Mouse (Mus musculus) lung, postnatal 0 days (tissue): ENCODE results near the gene Ubn2. TPM values are rescaled to one million over a fixed set of nuclear protein-coding genes. Genes with fewer than 3 reads are reported as not detected.
"Not testable (repeated sequence)": the region's sequence is repeated elsewhere in the genome, so short reads cannot be mapped to it uniquely, and the experiment has no call there.

Source experiments
- ATAC-seq: fragments of 200-750 bp; cut with Nextera tagmentation; 2 replicates; pipeline ENCODE4 v1.8.0; 2017; ENCODE audit warnings: moderate library complexity
- DNase-seq: peaks from one replicate; pipeline ENCODE4 v3.0.0-alpha.2; 2016; ENCODE audit warnings: low spot score
- H3K27ac ChIP-seq: fragments of 300-500 bp; sonication (generic); 2 replicates; pipeline ENCODE4 v1.5.1; 2014; ENCODE audit warnings: antibody characterized with exemption, mild to moderate bottlenecking, low read length, mixed read lengths
- H3K27me3 ChIP-seq: fragments of 300-500 bp; sonication (generic); replicated peaks from 2 replicates; pipeline ENCODE4 v1.6.1; 2014; ENCODE audit warnings: low read length, mixed read lengths; ENCODE audit not compliant: insufficient read depth
- H3K36me3 ChIP-seq: fragments of 300-500 bp; sonication (generic); 2 replicates; pipeline ENCODE4 v1.6.1; 2014; ENCODE audit warnings: low read length, mixed read lengths; ENCODE audit not compliant: insufficient read depth
- H3K4me1 ChIP-seq: fragments of 300-500 bp; sonication (generic); 2 replicates; pipeline ENCODE4 v1.6.1; 2014; ENCODE audit warnings: antibody characterized with exemption, low read depth, low read length, mixed read lengths; ENCODE audit not compliant: insufficient read depth
- H3K4me2 ChIP-seq: fragments of 300-500 bp; sonication (generic); replicated peaks from 2 replicates; pipeline ENCODE4 v1.6.1; 2014; ENCODE audit warnings: low read depth, mild to moderate bottlenecking, low read length, moderate library complexity, mixed read lengths
- H3K4me3 ChIP-seq: fragments of 300-500 bp; sonication (generic); 2 replicates; pipeline ENCODE4 v1.5.1; 2014; ENCODE audit warnings: low read depth, low read length
- H3K9ac ChIP-seq: fragments of 300-500 bp; sonication (generic); replicated peaks from 2 replicates; pipeline ENCODE4 v1.6.1; 2014; ENCODE audit warnings: low read depth, mild to moderate bottlenecking
- H3K9me3 ChIP-seq: fragments of 300-500 bp; sonication (generic); 2 replicates; pipeline ENCODE4 v1.6.1; 2016; ENCODE audit warnings: low read length, mixed read lengths
- CTCF ChIP-seq: IDR thresholded peaks from 2 replicates; pipeline ENCODE4 v1.5.1; 2016; ENCODE audit warnings: antibody characterized with exemption, mild to moderate bottlenecking
- EP300 ChIP-seq: IDR thresholded peaks from 2 replicates; pipeline ENCODE4 v1.6.1; 2016; ENCODE audit warnings: antibody characterized with exemption, mild to moderate bottlenecking, control low read depth
- WGBS: fragments of 180-500 bp; shearing (Covaris S2); extraction: QIAGEN DNeasy Blood & Tissue Kit; methylation state at CpG from one replicate; pipeline ENCODE4 v1.1.7; 2014; 5-methylcytosine and 5-hydroxymethylcytosine counted together
- polyA plus RNA-seq: library from polyadenylated mRNA; unstranded; fragments of >200 nt; fragmentation: Nextera tagmentation; extraction: Ambion mirVana; gene quantifications from 2 replicates; pipeline ENCODE4 v1.2.1, GENCODE M21; 2015

The Ubn2 gene
- polyA plus RNA-seq, 1 experiment from 2014 or later: 6.9 TPM

DNA sequence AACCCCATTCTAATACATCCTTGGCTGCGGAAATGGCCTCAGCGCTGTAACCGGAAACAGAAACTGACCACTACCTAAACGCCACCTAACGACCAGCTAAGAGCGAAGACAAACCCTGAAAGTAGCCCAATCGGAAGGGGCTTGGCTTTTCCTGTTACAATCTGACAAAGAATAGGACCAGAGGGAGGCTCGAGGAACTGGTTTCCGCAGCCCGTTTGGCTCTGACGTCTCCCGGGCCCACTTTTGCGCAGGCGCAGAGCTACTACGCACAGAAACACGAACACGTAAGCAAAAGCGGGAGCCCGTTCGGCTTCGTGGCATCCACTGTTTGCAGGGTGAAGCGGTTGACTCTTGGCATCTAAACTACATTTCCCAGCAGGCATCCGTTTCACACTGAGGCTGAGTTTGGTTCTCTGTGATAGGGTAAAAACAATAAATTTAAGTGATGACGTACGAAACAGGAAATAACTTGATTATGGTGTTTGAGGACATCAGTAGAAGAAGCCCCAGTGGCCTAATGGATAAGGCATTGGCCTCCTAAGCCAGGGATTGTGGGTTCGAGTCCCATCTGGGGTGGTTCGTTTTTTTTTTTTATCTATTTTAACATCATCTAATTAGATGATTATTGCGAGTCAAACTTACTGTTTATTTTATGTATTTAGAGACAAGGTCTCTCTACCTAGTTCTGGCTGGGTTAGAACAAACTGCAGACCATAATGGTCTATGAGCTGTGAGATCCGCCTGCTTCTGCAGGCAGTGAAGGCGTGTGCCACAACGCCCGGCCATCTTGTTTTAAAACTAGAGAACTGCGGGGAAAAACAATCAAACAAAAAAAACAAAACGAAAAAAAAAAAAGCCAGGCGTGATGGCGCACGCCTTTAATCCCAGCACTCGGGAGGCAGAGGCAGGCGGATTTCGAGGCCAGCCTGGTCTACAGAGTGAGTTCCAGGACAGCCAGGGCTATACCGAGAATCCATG lies 100.0 kb downstream of the Ubn2 start, which contains the start of gene Fmc1:
TSS of gene Fmc1 (plus strand) at position 75 of the 978 bp plus-strand sequence.
- DNase-seq: peak; percentile 99
- Histone ChIP-seq H3K4me1 (no peaks in the 10 kb centered on the region), H3K36me3 (no peaks in the 10 kb centered on the region), H3K9ac (peak within 1 kb of the TSS; percentile 74), H3K4me3 (peak within 1 kb of the TSS; percentile 87), H3K4me2 (peak within 1 kb of the TSS; percentile 65), H3K27ac (peak within 1 kb of the TSS; percentile 95), H3K9me3 (no peaks in the 10 kb centered on the region), H3K27me3 (no peaks in the 10 kb centered on the region)
- ATAC-seq: peak; percentile 90
- TF ChIP-seq EP300 (peak; percentile 80), CTCF (peak; percentile 72)
- WGBS: 5% methylated on average over 41 of the region's 41 CpGs

DNA sequence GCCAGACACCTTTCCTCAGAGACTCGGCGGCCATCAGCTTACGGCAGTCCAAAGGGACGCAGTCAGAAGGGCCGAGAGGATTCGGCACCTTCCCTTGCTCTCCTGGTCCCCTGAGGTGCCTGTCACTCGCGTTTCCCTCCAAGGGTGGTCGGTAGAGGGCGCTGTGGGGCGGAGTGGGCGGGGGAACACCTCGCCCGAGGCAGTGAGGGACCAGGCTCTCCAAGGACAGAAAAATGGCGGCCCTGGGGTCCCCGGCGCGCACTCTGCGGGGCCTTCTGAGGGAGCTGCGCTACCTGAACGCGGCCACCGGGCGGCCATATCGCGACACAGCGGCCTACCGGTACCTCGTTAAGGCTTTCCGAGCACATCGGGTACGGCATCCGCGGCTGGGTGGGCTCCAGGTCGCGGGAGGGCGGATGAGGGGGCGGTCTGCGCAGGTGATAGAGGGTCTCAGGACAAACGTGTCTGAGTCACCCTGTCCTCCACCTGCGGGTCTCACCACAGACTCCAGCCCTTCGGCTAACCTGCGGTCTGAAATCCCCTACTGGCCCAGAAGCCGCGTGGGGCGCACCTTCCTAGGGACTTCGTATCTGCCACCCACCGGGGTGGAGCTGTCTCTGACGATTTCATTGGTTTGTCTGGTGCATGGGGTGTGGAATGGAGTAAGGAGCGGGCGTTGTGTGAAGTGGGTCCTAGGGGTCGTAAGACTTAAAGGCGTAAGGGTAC lies 101.1 kb downstream of the Ubn2 start:
- peak overlapping the region; percentile 91 for H3K27ac ChIP-seq

DNA sequence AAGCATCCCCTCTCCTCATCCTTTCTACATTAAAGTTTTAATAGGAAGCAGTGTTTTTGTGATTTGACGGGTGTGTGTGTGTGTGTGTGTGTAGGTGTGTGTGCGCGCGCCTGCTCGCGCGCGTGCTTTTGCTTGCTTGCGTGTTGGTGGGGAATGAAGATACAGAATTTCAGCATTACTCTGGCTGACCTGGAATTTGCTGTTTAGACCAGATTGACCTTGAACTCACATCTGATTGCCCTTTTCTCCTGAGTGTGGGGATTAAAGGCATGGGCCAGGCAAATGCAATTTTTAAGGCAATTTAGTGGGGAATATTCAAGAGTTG lies 101.6 kb downstream of the Ubn2 start:
- H3K9ac ChIP-seq: peak overlapping the region; percentile 74
- no peaks in the 10 kb centered on the region for H3K9me3 ChIP-seq
- no peaks in the 10 kb centered on the region for H3K27me3 ChIP-seq
- no peaks in the 10 kb centered on the region for H3K4me1 ChIP-seq
- DNase-seq (no peak), ATAC-seq (no peak)
- peak overlapping the region; percentile 65 for H3K4me2 ChIP-seq
- TF ChIP-seq CTCF (no peak), EP300 (no peak)
- 0% methylated on average over 9 of the region's 9 CpGs for WGBS
- H3K27ac ChIP-seq: peak overlapping the region; percentile 91
- peak overlapping the region; percentile 87 for H3K4me3 ChIP-seq
- H3K36me3 ChIP-seq: no peaks in the 10 kb centered on the region

More for the DNA sequence above, 101.1 kb downstream of the Ubn2 start:
- Histone ChIP-seq H3K4me1 (no peaks in the 10 kb centered on the region), H3K27me3 (no peaks in the 10 kb centered on the region), H3K4me2 (peak overlapping the region; percentile 65), H3K9me3 (no peaks in the 10 kb centered on the region), H3K4me3 (peak overlapping the region; percentile 87), H3K9ac (peak overlapping the region; percentile 74), H3K36me3 (no peaks in the 10 kb centered on the region)
- DNase-seq (peak; percentile 96), ATAC-seq (peak; percentile 74)
- peak; percentile 97 for TF ChIP-seq CTCF
- TF ChIP-seq EP300: no peak
- under 1% methylated on average over 53 of the region's 53 CpGs for WGBS

DNA sequence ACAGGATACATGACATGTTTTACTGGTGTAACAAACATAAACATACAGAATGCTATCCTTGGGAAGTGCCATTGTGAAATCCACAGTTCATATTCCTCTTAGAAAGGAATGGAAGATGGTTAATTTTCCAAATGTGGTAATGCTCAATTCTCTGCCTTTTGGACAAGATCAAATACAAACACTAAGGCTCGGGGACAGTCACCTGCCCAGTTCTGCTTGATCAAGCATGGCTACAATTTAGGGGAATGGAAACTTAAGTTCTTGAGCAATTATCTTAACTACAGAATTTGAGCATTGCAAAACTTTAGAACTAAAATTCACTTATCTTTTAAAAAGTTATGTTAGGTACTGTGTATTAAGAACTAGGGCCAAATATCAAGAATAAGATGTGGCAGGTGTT lies 102.0 kb downstream of the Ubn2 start:
- no peak for ATAC-seq
- H3K27ac ChIP-seq: no peak overlapping the region
- H3K9ac ChIP-seq: no peak overlapping the region
- H3K9me3 ChIP-seq: no peaks in the 10 kb centered on the region
- H3K4me2 ChIP-seq: peak overlapping the region; percentile 65; the same call in 1 of the 2 replicates
- no peaks in the 10 kb centered on the region for H3K36me3 ChIP-seq
- H3K4me1 ChIP-seq: no peaks in the 10 kb centered on the region
- H3K4me3 ChIP-seq: no peak overlapping the region
- H3K27me3 ChIP-seq: no peaks in the 10 kb centered on the region
- DNase-seq: no peak
- 75% methylated on average over 1 of the region's 1 CpGs for WGBS
- TF ChIP-seq CTCF (no peak), EP300 (no peak)

GRCm38 (mm10) chr6:38544141-38544540 lies 110.4 kb downstream of the Ubn2 start:
- 87% methylated on average over 4 of the region's 5 CpGs for WGBS
- not testable (repeated sequence) for ATAC-seq, H3K4me1 ChIP-seq, H3K36me3 ChIP-seq, H3K4me2 ChIP-seq, H3K27me3 ChIP-seq, H3K4me3 ChIP-seq, H3K9me3 ChIP-seq, DNase-seq, H3K9ac ChIP-seq, H3K27ac ChIP-seq

GRCm38 (mm10) chr6:38547005-38547404 lies 113.3 kb downstream of the Ubn2 start:
- not testable (repeated sequence) for H3K27ac ChIP-seq, H3K4me3 ChIP-seq

More at GRCm38 (mm10) chr6:38547005-38547404, 113.3 kb downstream of the Ubn2 start:
- not testable (repeated sequence) for H3K4me1 ChIP-seq, H3K4me2 ChIP-seq, H3K9ac ChIP-seq, H3K9me3 ChIP-seq, H3K27me3 ChIP-seq, DNase-seq, ATAC-seq, H3K36me3 ChIP-seq
- WGBS: 70% methylated on average over 2 of the region's 2 CpGs
